In the genomic region with DNA sequence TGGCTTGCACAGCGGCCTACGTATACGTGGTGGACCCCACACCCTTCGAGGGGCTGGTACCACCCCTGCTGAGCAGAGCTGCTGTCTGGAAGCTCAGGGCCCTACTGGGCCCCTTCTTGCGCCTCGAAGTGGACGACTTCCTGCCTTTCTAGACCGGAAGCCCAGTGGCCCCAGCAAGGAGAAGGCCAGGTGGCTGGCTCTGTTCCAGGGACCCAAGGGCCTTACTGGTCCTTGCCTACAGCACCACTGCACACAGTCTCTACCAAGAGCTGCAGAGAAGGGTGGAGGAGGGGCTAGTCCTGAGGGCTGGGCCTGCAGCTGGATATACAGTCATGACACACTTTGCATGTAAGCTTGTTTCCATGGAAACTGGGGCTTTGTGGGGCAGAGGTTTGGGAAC, we compare ENCODE assay signal across 8 mouse cellular contexts. TPM values are rescaled to one million over a fixed set of nuclear protein-coding genes. Genes with fewer than 3 reads are reported as not detected.
DNase-seq lines count a peak whose midpoint lies in the region; ATAC-seq and TF ChIP-seq lines count a peak whose summit lies in the region.

No protein-coding gene starts in this region.

- H3K27me3 ChIP-seq in heart, embryonic 13.5 days (replicated peaks) = no peaks in the 10 kb centered on the region
- no peaks in the 10 kb centered on the region for H3K27me3 ChIP-seq in MEL (ENCODE audit: control insufficient read depth in 1 of 2, insufficient read depth in 2 of 2, low read length in 2 of 2)
- no peaks in the 10 kb centered on the region for H3K27me3 ChIP-seq in embryonic facial prominence, embryonic 11.5 days (ENCODE audit: control insufficient read depth, insufficient read depth, low read length)
- H3K27me3 ChIP-seq in intestine, embryonic 16.5 days (replicated peaks; ENCODE audit: control insufficient read depth, insufficient read depth, low read length) = no peaks in the 10 kb centered on the region
- H3K27me3 ChIP-seq in midbrain, embryonic 12.5 days = no peaks in the 10 kb centered on the region

- H3K4me3 ChIP-seq in heart, embryonic 13.5 days = no peak overlapping the region
- H3K4me3 ChIP-seq in MEL (ENCODE audit: control insufficient read depth in 1 of 2, insufficient read depth in 1 of 2, low read depth in 2 of 2, low read length in 2 of 2) = no peak overlapping the region
- H3K4me3 ChIP-seq in embryonic facial prominence, embryonic 11.5 days (ENCODE audit: low read depth, low read length) = no peak overlapping the region
- no peak overlapping the region for H3K4me3 ChIP-seq in intestine, embryonic 16.5 days (ENCODE audit: low read length)
- no peak overlapping the region for H3K4me3 ChIP-seq in midbrain, embryonic 12.5 days

- no peak for TF ChIP-seq POLR2A in MEL (IDR thresholded peaks at IDR 0.05; ENCODE audit: control insufficient read depth in 1 of 2, insufficient read depth in 1 of 2, low read depth in 1 of 2, low read length in 2 of 2, poor library complexity in 1 of 2)

- no peaks in the 10 kb centered on the region for H3K79me2 ChIP-seq in MEL (ENCODE audit: control insufficient read depth, insufficient read depth, low read length, poor library complexity)

- no peak for TF ChIP-seq CTCF in MEL (IDR thresholded peaks at IDR 0.05 in 2 of 3, conservative IDR thresholded peaks at IDR 0.05 in 1 of 3; ENCODE audit: control insufficient read depth in 1 of 3, insufficient read depth in 1 of 3, low read depth in 2 of 3, low read length in 3 of 3, poor library complexity in 1 of 3, severe bottlenecking in 1 of 3)

- peak; percentile 4; the same call in 1 of the 2 replicates for ATAC-seq in heart, embryonic 13.5 days (ENCODE audit: extremely low read depth, insufficient number of reproducible peaks, low FRiP score, low TSS enrichment)
- peak; percentile 25; the same call in 1 of the 2 replicates for ATAC-seq in embryonic facial prominence, embryonic 11.5 days (replicated peaks; ENCODE audit: insufficient number of reproducible peaks, low FRiP score, low TSS enrichment, low read depth)
- ATAC-seq in intestine, embryonic 16.5 days = peak; percentile 82
- 0 out of 2 replicates have a peak, but pooled peaks have one; percentile 45 for ATAC-seq in midbrain, embryonic 12.5 days (ENCODE audit: low FRiP score, low read depth)

- H3K4me1 ChIP-seq in heart, embryonic 13.5 days = peaks cover 26% of the 10 kb centered on the region
- H3K4me1 ChIP-seq in MEL (ENCODE audit: control insufficient read depth in 1 of 2, insufficient read depth in 2 of 2, low read length in 2 of 2) = no peaks in the 10 kb centered on the region
- peaks cover 2% of the 10 kb centered on the region; the same call in 1 of the 2 replicates for H3K4me1 ChIP-seq in embryonic facial prominence, embryonic 11.5 days (ENCODE audit: control insufficient read depth, insufficient read depth, low read length)
- H3K4me1 ChIP-seq in intestine, embryonic 16.5 days (ENCODE audit: control insufficient read depth, insufficient read depth, low read length) = peaks cover 14% of the 10 kb centered on the region
- H3K4me1 ChIP-seq in midbrain, embryonic 12.5 days = peaks cover 24% of the 10 kb centered on the region

- no peak for TF ChIP-seq EP300 in MEL (IDR thresholded peaks at IDR 0.05; ENCODE audit: low read depth in 1 of 2, low read length in 2 of 2)

- H3K36me3 ChIP-seq in heart, embryonic 13.5 days = peaks cover 44% of the 10 kb centered on the region
- H3K36me3 ChIP-seq in MEL (ENCODE audit: control insufficient read depth in 1 of 2, insufficient read depth in 2 of 2, low read length in 2 of 2) = no peaks in the 10 kb centered on the region
- no peaks in the 10 kb centered on the region for H3K36me3 ChIP-seq in embryonic facial prominence, embryonic 11.5 days (replicated peaks; ENCODE audit: control insufficient read depth, insufficient read depth, low read depth, low read length)
- H3K36me3 ChIP-seq in intestine, embryonic 16.5 days (ENCODE audit: control insufficient read depth, insufficient read depth, low read length) = peaks cover 15% of the 10 kb centered on the region
- peaks cover 29% of the 10 kb centered on the region for H3K36me3 ChIP-seq in midbrain, embryonic 12.5 days

- TF ChIP-seq RAD21 in MEL (IDR thresholded peaks at IDR 0.05; ENCODE audit: low read depth, low read length) = no peak

- peak overlapping the region; percentile 58 for H3K9ac ChIP-seq in heart, embryonic 13.5 days
- no peak overlapping the region for H3K9ac ChIP-seq in MEL (ENCODE audit: control insufficient read depth, low read depth, low read length, poor library complexity, severe bottlenecking)
- H3K9ac ChIP-seq in embryonic facial prominence, embryonic 11.5 days (replicated peaks; ENCODE audit: low read length) = no peak overlapping the region
- peak overlapping the region; percentile 1; the same call in 1 of the 2 replicates for H3K9ac ChIP-seq in intestine, embryonic 16.5 days (ENCODE audit: low read depth, low read length)
- H3K9ac ChIP-seq in midbrain, embryonic 12.5 days (replicated peaks) = no peak overlapping the region

- no peak overlapping the region for H3K4me2 ChIP-seq in heart, embryonic 13.5 days
- H3K4me2 ChIP-seq in embryonic facial prominence, embryonic 11.5 days (ENCODE audit: low read depth, low read length) = no peak overlapping the region
- H3K4me2 ChIP-seq in intestine, embryonic 16.5 days (ENCODE audit: low read depth, low read length) = no peak overlapping the region
- H3K4me2 ChIP-seq in midbrain, embryonic 12.5 days (replicated peaks) = no peak overlapping the region

- no peak for DNase-seq in heart, adult 18-20 months
- peak; percentile 28 for DNase-seq in MEL (ENCODE audit: low read depth, low spot score)
- peak; percentile 29 for DNase-seq in embryonic facial prominence, embryonic 11.5 days (ENCODE audit: low spot score)
- no peak for DNase-seq in cerebellum, postnatal 36 days
- DNase-seq in layer of hippocampus, adult 11-12 months (ENCODE audit: low spot score) = no peak

- H3K9me3 ChIP-seq in heart, embryonic 13.5 days = no peaks in the 10 kb centered on the region
- no peaks in the 10 kb centered on the region for H3K9me3 ChIP-seq in MEL (replicated peaks; ENCODE audit: insufficient read depth, low read length)
- no peaks in the 10 kb centered on the region for H3K9me3 ChIP-seq in embryonic facial prominence, embryonic 11.5 days (replicated peaks; ENCODE audit: control insufficient read depth, low read length)
- H3K9me3 ChIP-seq in intestine, embryonic 16.5 days (ENCODE audit: control insufficient read depth, low read length) = no peaks in the 10 kb centered on the region
- H3K9me3 ChIP-seq in midbrain, embryonic 12.5 days = no peaks in the 10 kb centered on the region

- WGBS in heart, embryonic 13.5 days = 45% methylated on average over 8 of the region's 8 CpGs
- 69% methylated on average over 8 of the region's 8 CpGs for WGBS in embryonic facial prominence, embryonic 11.5 days
- 30% methylated on average over 8 of the region's 8 CpGs for WGBS in intestine, embryonic 16.5 days
- 67% methylated on average over 8 of the region's 8 CpGs for WGBS in midbrain, embryonic 12.5 days

- H3K27ac ChIP-seq in heart, embryonic 13.5 days (replicated peaks) = peak overlapping the region; percentile 3; the same call in 1 of the 2 replicates
- no peak overlapping the region for H3K27ac ChIP-seq in MEL (ENCODE audit: control insufficient read depth, low read depth, low read length)
- no peak overlapping the region for H3K27ac ChIP-seq in embryonic facial prominence, embryonic 11.5 days (replicated peaks; ENCODE audit: low read depth, low read length)
- peak overlapping the region; percentile 1; the same call in 1 of the 2 replicates for H3K27ac ChIP-seq in intestine, embryonic 16.5 days (ENCODE audit: low read length)
- H3K27ac ChIP-seq in midbrain, embryonic 12.5 days (replicated peaks) = peak overlapping the region; percentile 62

RNA-seq across cellular contexts. Expression of a gene that starts 2.3 kb away (rescaled TPM):
- polyA plus RNA-seq in heart, embryonic 13.5 days (2015; fragmentation: Nextera tagmentation; extraction: Ambion mirVana) = not detected in 2 replicates
- not detected for total RNA-seq in heart, adult 18-20 months (2021)
- not detected in 2 replicates for total RNA-seq in MEL (2012; rRNA removed)
- polyA plus RNA-seq in MEL (2012; ENCODE audit: insufficient read depth in 1 of 2, insufficient read length in 2 of 2, low read depth in 1 of 2, low replicate concordance in 2 of 2, missing spikeins in 1 of 2) = not detected
- polyA plus RNA-seq in embryonic facial prominence, embryonic 11.5 days (2014; fragmentation: Nextera tagmentation; extraction: Ambion mirVana) = not detected in 2 replicates
- polyA plus RNA-seq in intestine, embryonic 16.5 days (2015; fragmentation: Nextera tagmentation; extraction: Ambion mirVana) = not detected in 2 replicates
- not detected in 2 replicates for polyA plus RNA-seq in midbrain, embryonic 12.5 days (2016; fragmentation: Nextera tagmentation; extraction: Ambion mirVana)

RNA-seq across cellular contexts. Expression of a gene that starts 14.9 kb away (rescaled TPM):
- polyA plus RNA-seq in heart, embryonic 13.5 days (2015; fragmentation: Nextera tagmentation; extraction: Ambion mirVana) = 20.7 and 22.1 TPM in 2 replicates
- 10 to 100 TPM; 18.1 to 25.1 TPM for total RNA-seq in heart, adult 18-20 months (2021)
- total RNA-seq in MEL (2012; rRNA removed) = 9.1 and 9.6 TPM in 2 replicates
- 10 to 100 TPM in 1 of 2 experiments, not detected in 1; 33.2 TPM for polyA plus RNA-seq in MEL (2012; ENCODE audit: insufficient read depth in 1 of 2, insufficient read length in 2 of 2, low read depth in 1 of 2, low replicate concordance in 2 of 2, missing spikeins in 1 of 2)
- 9.3 and 11.6 TPM in 2 replicates for polyA plus RNA-seq in embryonic facial prominence, embryonic 11.5 days (2014; fragmentation: Nextera tagmentation; extraction: Ambion mirVana)
- polyA plus RNA-seq in intestine, embryonic 16.5 days (2015; fragmentation: Nextera tagmentation; extraction: Ambion mirVana) = 4.1 TPM in 2 replicates
- polyA plus RNA-seq in midbrain, embryonic 12.5 days (2016; fragmentation: Nextera tagmentation; extraction: Ambion mirVana) = 15.0 and 16.6 TPM in 2 replicates

RNA-seq across cellular contexts. Expression of a gene that starts 28.5 kb away (rescaled TPM):
- 62.3 and 66.2 TPM in 2 replicates for polyA plus RNA-seq in heart, embryonic 13.5 days (2015; fragmentation: Nextera tagmentation; extraction: Ambion mirVana)
- total RNA-seq in heart, adult 18-20 months (2021) = 10 to 100 TPM; 13.8 to 16.7 TPM
- 132 and 178 TPM in 2 replicates for total RNA-seq in MEL (2012; rRNA removed)
- polyA plus RNA-seq in MEL (2012; ENCODE audit: insufficient read depth in 1 of 2, insufficient read length in 2 of 2, low read depth in 1 of 2, low replicate concordance in 2 of 2, missing spikeins in 1 of 2) = 100 to 1,000 TPM in 1 of 2 experiments, not detected in 1; 185 TPM
- polyA plus RNA-seq in embryonic facial prominence, embryonic 11.5 days (2014; fragmentation: Nextera tagmentation; extraction: Ambion mirVana) = 83.6 and 102 TPM in 2 replicates
- 90.8 and 107 TPM in 2 replicates for polyA plus RNA-seq in intestine, embryonic 16.5 days (2015; fragmentation: Nextera tagmentation; extraction: Ambion mirVana)
- 112 and 120 TPM in 2 replicates for polyA plus RNA-seq in midbrain, embryonic 12.5 days (2016; fragmentation: Nextera tagmentation; extraction: Ambion mirVana)

RNA-seq across cellular contexts. Expression of a gene that starts 28.5 kb away (rescaled TPM):
- polyA plus RNA-seq in heart, embryonic 13.5 days (2015; fragmentation: Nextera tagmentation; extraction: Ambion mirVana) = 409 and 412 TPM in 2 replicates
- total RNA-seq in heart, adult 18-20 months (2021) = 10 to 100 TPM; 36.3 to 42.5 TPM
- 420 and 440 TPM in 2 replicates for total RNA-seq in MEL (2012; rRNA removed)
- 100 to 1,000 TPM; 162 to 681 TPM for polyA plus RNA-seq in MEL (2012; ENCODE audit: insufficient read depth in 1 of 2, insufficient read length in 2 of 2, low read depth in 1 of 2, low replicate concordance in 2 of 2, missing spikeins in 1 of 2)
- polyA plus RNA-seq in embryonic facial prominence, embryonic 11.5 days (2014; fragmentation: Nextera tagmentation; extraction: Ambion mirVana) = 1,220 and 1,409 TPM in 2 replicates
- 419 and 484 TPM in 2 replicates for polyA plus RNA-seq in intestine, embryonic 16.5 days (2015; fragmentation: Nextera tagmentation; extraction: Ambion mirVana)
- 869 and 888 TPM in 2 replicates for polyA plus RNA-seq in midbrain, embryonic 12.5 days (2016; fragmentation: Nextera tagmentation; extraction: Ambion mirVana)

RNA-seq across cellular contexts. Expression of a gene that starts 38.1 kb away (rescaled TPM):
- polyA plus RNA-seq in heart, embryonic 13.5 days (2015; fragmentation: Nextera tagmentation; extraction: Ambion mirVana) = 1.8 and 2.7 TPM in 2 replicates
- not detected for total RNA-seq in heart, adult 18-20 months (2021)
- total RNA-seq in MEL (2012; rRNA removed) = 0.77 and 0.85 TPM in 2 replicates
- polyA plus RNA-seq in MEL (2012; ENCODE audit: insufficient read depth in 1 of 2, insufficient read length in 2 of 2, low read depth in 1 of 2, low replicate concordance in 2 of 2, missing spikeins in 1 of 2) = 10 to 100 TPM in 1 of 2 experiments, not detected in 1; 32.7 TPM
- polyA plus RNA-seq in embryonic facial prominence, embryonic 11.5 days (2014; fragmentation: Nextera tagmentation; extraction: Ambion mirVana) = 0.94 and 2.7 TPM in 2 replicates
- 1.7 TPM in 1 of 2 replicates, not detected in the other for polyA plus RNA-seq in intestine, embryonic 16.5 days (2015; fragmentation: Nextera tagmentation; extraction: Ambion mirVana)
- polyA plus RNA-seq in midbrain, embryonic 12.5 days (2016; fragmentation: Nextera tagmentation; extraction: Ambion mirVana) = 1.9 and 3.3 TPM in 2 replicates

Comparison
In these comparisons a context has a peak if more than half of its experiments do, and no peak if none do; other contexts are left out.
1. ATAC-seq: peak in every context shown above with its lines; median percentile 82 in intestine, embryonic 16.5 days; 45 in midbrain, embryonic 12.5 days; 25 in embryonic facial prominence, embryonic 11.5 days; 4 in heart, embryonic 13.5 days.
2. H3K27ac ChIP-seq: peak in heart, embryonic 13.5 days (single experiment), intestine, embryonic 16.5 days (single experiment) and midbrain, embryonic 12.5 days (single experiment); none in MEL (single experiment) and embryonic facial prominence, embryonic 11.5 days (single experiment).
3. H3K9ac ChIP-seq: peak in heart, embryonic 13.5 days (single experiment) and intestine, embryonic 16.5 days (single experiment); none in MEL (single experiment), embryonic facial prominence, embryonic 11.5 days (single experiment) and midbrain, embryonic 12.5 days (single experiment).
4. DNase-seq: peak in MEL (single experiment) and embryonic facial prominence, embryonic 11.5 days (single experiment); none in heart, adult 18-20 months (0 of 2), cerebellum, postnatal 36 days (0 of 2) and layer of hippocampus, adult 11-12 months (single experiment).